Mouse (Mus musculus) stomach, embryonic 16.5 days (tissue): ENCODE measurements at regions not wholly inside any gene's neighbourhood (a gene's known extent, or its start where the extent isn't known, plus 50 kb on each side); places are given as distances from the start of the nearest gene placed in this dataset.
A peak's percentile ranks its signal among the peaks of the same experiment; 100 is the strongest.

Experiments used
- ATAC-seq: fragments of 200-750 bp; cut with Nextera tagmentation; 2 replicates; pipeline ENCODE4 v1.8.0; 2017; ENCODE audit warnings: moderate number of reproducible peaks, moderate TSS enrichment; ENCODE audit not compliant: insufficient read depth, low FRiP score
- H3K27ac ChIP-seq: fragments of 300-500 bp; sonication (generic); 2 replicates; pipeline ENCODE4 v1.5.1; 2014; ENCODE audit warnings: low read length
- H3K27me3 ChIP-seq: fragments of 300-500 bp; sonication (generic); 2 replicates; pipeline ENCODE4 v1.6.1; 2014; ENCODE audit warnings: low read length, control low read depth, mixed read lengths; ENCODE audit not compliant: control insufficient read depth, insufficient read depth
- H3K36me3 ChIP-seq: fragments of 300-500 bp; sonication (generic); 2 replicates; pipeline ENCODE4 v1.6.1; 2014; ENCODE audit warnings: low read length; ENCODE audit not compliant: control insufficient read depth, insufficient read depth
- H3K4me1 ChIP-seq: fragments of 300-500 bp; sonication (generic); 2 replicates; pipeline ENCODE4 v1.6.1; 2014; ENCODE audit warnings: low read length, control low read depth, mixed read lengths; ENCODE audit not compliant: control insufficient read depth, insufficient read depth
- H3K4me2 ChIP-seq: fragments of 300-500 bp; sonication (generic); 2 replicates; pipeline ENCODE4 v1.6.1; 2014; ENCODE audit warnings: low read depth, low read length, mixed read lengths
- H3K4me3 ChIP-seq: fragments of 300-500 bp; sonication (generic); replicated peaks from 2 replicates; pipeline ENCODE4 v1.5.1; 2014; ENCODE audit warnings: mild to moderate bottlenecking, low read length
- H3K9ac ChIP-seq: fragments of 300-500 bp; sonication (generic); 2 replicates; pipeline ENCODE4 v1.6.1; 2014; ENCODE audit warnings: low read length
- H3K9me3 ChIP-seq: fragments of 300-500 bp; sonication (generic); replicated peaks from 2 replicates; pipeline ENCODE4 v1.6.1; 2016; ENCODE audit warnings: low read length, control low read depth; ENCODE audit not compliant: control insufficient read depth
- WGBS: fragments of 180-500 bp; shearing (Covaris S2); extraction: QIAGEN DNeasy Blood & Tissue Kit; methylation state at CpG from one replicate; pipeline ENCODE4 v1.1.7; 2014; 5-methylcytosine and 5-hydroxymethylcytosine counted together

- WGBS = 49% methylated on average over 3 of the region's 3 CpGs
- no peak overlapping the region for H3K9ac ChIP-seq
- no peak overlapping the region for H3K4me3 ChIP-seq
- H3K4me2 ChIP-seq = no peak overlapping the region
- H3K36me3 ChIP-seq = no peaks in the 10 kb centered on the region
- H3K4me1 ChIP-seq = no peaks in the 10 kb centered on the region
- H3K9me3 ChIP-seq = no peaks in the 10 kb centered on the region
- ATAC-seq = no peak
- H3K27ac ChIP-seq = no peak overlapping the region
- H3K27me3 ChIP-seq = no peaks in the 10 kb centered on the region
These were observed 100.5 kb upstream of the Zfp770 start for GRCm38 (mm10) chr2:114301746-114302145.

GRCm38 (mm10) chr2:114295110-114295509, 93.8 kb upstream of the Zfp770 start:
- Histone ChIP-seq H3K4me1 (no peaks in the 10 kb centered on the region), H3K4me3 (no peak overlapping the region), H3K27me3 (no peaks in the 10 kb centered on the region), H3K36me3 (no peaks in the 10 kb centered on the region), H3K27ac (no peak overlapping the region), H3K9ac (no peak overlapping the region), H3K4me2 (no peak overlapping the region), H3K9me3 (no peaks in the 10 kb centered on the region)
- WGBS = 70% methylated on average over 1 of the region's 1 CpGs
- ATAC-seq = no peak

GRCm38 (mm10) chr2:114291387-114291786, 90.1 kb upstream of the Zfp770 start:
- no peak overlapping the region for H3K27ac ChIP-seq
- no peak overlapping the region for H3K4me2 ChIP-seq
- ATAC-seq = no peak
- H3K36me3 ChIP-seq = no peaks in the 10 kb centered on the region
- no peaks in the 10 kb centered on the region for H3K4me1 ChIP-seq
- H3K9ac ChIP-seq = no peak overlapping the region
- no peaks in the 10 kb centered on the region for H3K9me3 ChIP-seq
- H3K4me3 ChIP-seq = no peak overlapping the region
- WGBS = 75% methylated on average over 5 of the region's 5 CpGs
- H3K27me3 ChIP-seq = no peaks in the 10 kb centered on the region

- no peaks in the 10 kb centered on the region for H3K27me3 ChIP-seq
- no peak for ATAC-seq
- H3K4me2 ChIP-seq = no peak overlapping the region
- no peak overlapping the region for H3K4me3 ChIP-seq
- no peak overlapping the region for H3K27ac ChIP-seq
- H3K36me3 ChIP-seq = no peaks in the 10 kb centered on the region
- H3K4me1 ChIP-seq = no peaks in the 10 kb centered on the region
- H3K9me3 ChIP-seq = no peaks in the 10 kb centered on the region
- H3K9ac ChIP-seq = no peak overlapping the region
These were observed 74.3 kb upstream of the Zfp770 start for GRCm38 (mm10) chr2:114275536-114275935.

GRCm38 (mm10) chr2:114260397-114261071, 59.3 kb upstream of the Zfp770 start:
- ATAC-seq = peak; percentile 58; the same call in 1 of the 2 replicates

GRCm38 (mm10) chr2:114259539-114259938, 58.3 kb upstream of the Zfp770 start:
- Histone ChIP-seq H3K4me2 (no peak overlapping the region), H3K36me3 (no peaks in the 10 kb centered on the region), H3K9ac (no peak overlapping the region), H3K4me3 (no peak overlapping the region), H3K9me3 (no peaks in the 10 kb centered on the region), H3K27me3 (no peaks in the 10 kb centered on the region), H3K27ac (no peak overlapping the region), H3K4me1 (no peaks in the 10 kb centered on the region)
- WGBS = 72% methylated on average over 4 of the region's 4 CpGs
- ATAC-seq = no peak

More at GRCm38 (mm10) chr2:114260397-114261071, 59.3 kb upstream of the Zfp770 start:
- H3K27me3 ChIP-seq = no peaks in the 10 kb centered on the region
- peak overlapping the region; percentile 11; the same call in 1 of the 2 replicates for H3K4me3 ChIP-seq
- H3K4me2 ChIP-seq = 0 out of 2 replicates have a peak overlapping the region, but pooled peaks have one; percentile 3
- no peak overlapping the region for H3K27ac ChIP-seq
- no peaks in the 10 kb centered on the region for H3K4me1 ChIP-seq
- H3K9me3 ChIP-seq = no peaks in the 10 kb centered on the region
- no peak overlapping the region for H3K9ac ChIP-seq
- 36% methylated on average over 8 of the region's 8 CpGs for WGBS
- no peaks in the 10 kb centered on the region for H3K36me3 ChIP-seq
